Mouse (Mus musculus): ENCODE results near the gene Runx1. TPM values are rescaled to one million over a fixed set of nuclear protein-coding genes. Genes with fewer than 3 reads are reported as not detected.

The Runx1 gene
- polyA plus RNA-seq, 1 experiment = 2.4 TPM

DNA sequence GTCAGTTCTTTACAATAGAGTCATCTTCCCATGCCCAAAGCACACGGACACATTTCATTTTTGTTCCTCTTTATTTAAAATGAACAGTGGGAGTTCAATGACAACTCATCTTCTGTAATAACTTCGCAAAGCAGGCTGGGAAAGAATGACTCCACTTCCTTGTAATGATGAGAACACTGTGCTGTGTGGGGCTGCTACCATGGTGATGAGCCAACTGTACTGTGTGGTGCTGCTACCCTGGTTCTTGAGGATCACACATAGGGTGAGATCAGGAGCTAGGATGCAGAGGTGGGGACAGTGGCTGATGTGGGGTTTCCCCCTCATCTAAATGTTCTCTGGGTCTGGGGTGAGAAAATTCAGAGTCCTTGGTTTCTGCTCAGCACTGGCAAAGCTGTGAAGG is 38.2 kb upstream of the Runx1 start:
- Histone ChIP-seq H3K4me1 (ENCODE audit: control insufficient read depth, insufficient read depth, low read length) (no peaks in the 10 kb centered on the region), H3K27me3 (ENCODE audit: control insufficient read depth, insufficient read depth, low read length, poor library complexity, severe bottlenecking) (no peaks in the 10 kb centered on the region; the same call in 1 of the 2 replicates), H3K9ac (ENCODE audit: low read depth, poor library complexity, severe bottlenecking) (no peak overlapping the region), H3K9me3 (replicated peaks; ENCODE audit: control insufficient read depth, insufficient read depth, low read length, poor library complexity, severe bottlenecking) (no peaks in the 10 kb centered on the region), H3K36me3 (ENCODE audit: control insufficient read depth, insufficient read depth, low read length, poor library complexity, severe bottlenecking) (no peaks in the 10 kb centered on the region), H3K4me3 (ENCODE audit: low read depth, low read length) (no peak overlapping the region), H3K27ac (ENCODE audit: insufficient read depth, low read length) (no peak overlapping the region)
- TF ChIP-seq POLR2A (IDR thresholded peaks at IDR 0.05; ENCODE audit: insufficient read depth, low read length) = no peak
- no peak for TF ChIP-seq CTCF (IDR thresholded peaks at IDR 0.05; ENCODE audit: low read depth, low read length)
- no peak for TF ChIP-seq EP300 (IDR thresholded peaks at IDR 0.05; ENCODE audit: insufficient read depth, low read depth, low read length)

DNA sequence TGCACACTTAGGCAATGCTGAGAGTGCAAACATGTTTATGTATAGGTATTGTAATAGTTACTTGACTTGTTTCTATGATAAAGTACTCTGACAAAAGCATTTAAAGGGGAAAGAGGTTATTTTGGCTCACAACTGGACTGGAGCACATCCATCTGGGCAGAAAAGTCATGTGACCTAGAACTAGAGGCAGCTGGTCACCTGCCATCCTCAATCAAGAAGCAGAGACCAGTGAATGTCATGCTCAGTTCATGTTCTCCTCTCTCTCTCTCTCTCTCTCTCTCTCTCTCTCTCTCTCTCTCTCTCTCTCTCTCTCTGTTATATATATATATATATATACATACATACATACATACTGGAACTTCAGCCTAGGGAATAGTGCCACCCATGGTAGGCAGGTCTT is 37.2 kb upstream of the Runx1 start:
- no peak overlapping the region for H3K27ac ChIP-seq (ENCODE audit: insufficient read depth, low read length)
- TF ChIP-seq EP300 (IDR thresholded peaks at IDR 0.05; ENCODE audit: insufficient read depth, low read depth, low read length) (no peak), CTCF (IDR thresholded peaks at IDR 0.05; ENCODE audit: low read depth, low read length) (no peak), POLR2A (IDR thresholded peaks at IDR 0.05; ENCODE audit: insufficient read depth, low read length) (no peak)
- no peaks in the 10 kb centered on the region; the same call in 1 of the 2 replicates for H3K27me3 ChIP-seq (ENCODE audit: control insufficient read depth, insufficient read depth, low read length, poor library complexity, severe bottlenecking)
- no peak overlapping the region for H3K4me3 ChIP-seq (ENCODE audit: low read depth, low read length)
- no peaks in the 10 kb centered on the region for H3K9me3 ChIP-seq (replicated peaks; ENCODE audit: control insufficient read depth, insufficient read depth, low read length, poor library complexity, severe bottlenecking)
- H3K36me3 ChIP-seq (ENCODE audit: control insufficient read depth, insufficient read depth, low read length, poor library complexity, severe bottlenecking) = no peaks in the 10 kb centered on the region
- no peak overlapping the region for H3K9ac ChIP-seq (ENCODE audit: low read depth, poor library complexity, severe bottlenecking)
- no peaks in the 10 kb centered on the region for H3K4me1 ChIP-seq (ENCODE audit: control insufficient read depth, insufficient read depth, low read length)

DNA sequence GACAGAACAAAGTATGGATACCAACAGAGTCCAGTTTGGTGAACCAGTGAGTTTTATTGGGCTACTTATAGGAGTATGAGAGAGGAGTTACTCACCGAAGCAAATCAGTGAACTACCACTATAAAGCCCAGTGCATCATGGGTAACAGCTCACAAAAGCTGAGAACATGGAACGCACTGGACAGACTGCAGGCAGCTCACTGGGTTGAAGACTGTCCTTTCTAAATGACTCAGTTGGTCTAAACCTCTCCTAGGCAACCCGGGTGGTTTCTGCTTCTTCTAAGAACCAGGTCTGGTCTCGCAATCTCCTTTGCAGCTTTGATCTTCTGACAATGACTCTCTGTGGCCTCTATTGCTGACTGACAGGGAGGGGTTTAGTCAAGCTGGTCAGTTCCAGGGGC is 36.5 kb upstream of the Runx1 start:
- no peak overlapping the region for H3K27ac ChIP-seq (ENCODE audit: insufficient read depth, low read length)
- TF ChIP-seq EP300 (IDR thresholded peaks at IDR 0.05; ENCODE audit: insufficient read depth, low read depth, low read length) = no peak
- no peak for TF ChIP-seq POLR2A (IDR thresholded peaks at IDR 0.05; ENCODE audit: insufficient read depth, low read length)
- no peak for TF ChIP-seq CTCF (IDR thresholded peaks at IDR 0.05; ENCODE audit: low read depth, low read length)
- H3K36me3 ChIP-seq (ENCODE audit: control insufficient read depth, insufficient read depth, low read length, poor library complexity, severe bottlenecking) = no peaks in the 10 kb centered on the region
- no peaks in the 10 kb centered on the region for H3K4me1 ChIP-seq (ENCODE audit: control insufficient read depth, insufficient read depth, low read length)
- H3K9ac ChIP-seq (ENCODE audit: low read depth, poor library complexity, severe bottlenecking) = no peak overlapping the region
- no peaks in the 10 kb centered on the region for H3K9me3 ChIP-seq (replicated peaks; ENCODE audit: control insufficient read depth, insufficient read depth, low read length, poor library complexity, severe bottlenecking)
- no peak overlapping the region for H3K4me3 ChIP-seq (ENCODE audit: low read depth, low read length)
- no peaks in the 10 kb centered on the region; the same call in 1 of the 2 replicates for H3K27me3 ChIP-seq (ENCODE audit: control insufficient read depth, insufficient read depth, low read length, poor library complexity, severe bottlenecking)

DNA sequence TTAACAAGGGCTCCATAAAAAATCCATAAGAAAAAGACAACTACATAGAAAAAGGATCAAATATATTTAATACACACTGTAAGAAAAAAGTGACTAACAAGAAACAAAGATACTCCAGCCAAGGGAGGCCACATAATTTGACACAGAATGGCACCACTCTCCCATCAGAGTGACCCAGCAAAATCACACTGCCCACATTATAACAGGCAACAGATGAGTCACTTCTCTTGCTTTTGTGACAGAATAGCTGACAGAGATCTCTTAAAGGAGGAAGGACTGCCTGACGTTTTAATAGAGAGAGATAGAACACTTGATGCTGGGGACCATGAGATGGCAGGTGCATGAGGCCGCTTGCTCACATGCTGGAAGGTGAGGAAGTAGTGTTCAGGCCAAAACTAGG is 35.6 kb upstream of the Runx1 start:
- H3K27ac ChIP-seq (ENCODE audit: insufficient read depth, low read length) = no peak overlapping the region
- no peaks in the 10 kb centered on the region for H3K9me3 ChIP-seq (replicated peaks; ENCODE audit: control insufficient read depth, insufficient read depth, low read length, poor library complexity, severe bottlenecking)
- TF ChIP-seq POLR2A (IDR thresholded peaks at IDR 0.05; ENCODE audit: insufficient read depth, low read length) (no peak), EP300 (IDR thresholded peaks at IDR 0.05; ENCODE audit: insufficient read depth, low read depth, low read length) (no peak), CTCF (IDR thresholded peaks at IDR 0.05; ENCODE audit: low read depth, low read length) (no peak)

DNA sequence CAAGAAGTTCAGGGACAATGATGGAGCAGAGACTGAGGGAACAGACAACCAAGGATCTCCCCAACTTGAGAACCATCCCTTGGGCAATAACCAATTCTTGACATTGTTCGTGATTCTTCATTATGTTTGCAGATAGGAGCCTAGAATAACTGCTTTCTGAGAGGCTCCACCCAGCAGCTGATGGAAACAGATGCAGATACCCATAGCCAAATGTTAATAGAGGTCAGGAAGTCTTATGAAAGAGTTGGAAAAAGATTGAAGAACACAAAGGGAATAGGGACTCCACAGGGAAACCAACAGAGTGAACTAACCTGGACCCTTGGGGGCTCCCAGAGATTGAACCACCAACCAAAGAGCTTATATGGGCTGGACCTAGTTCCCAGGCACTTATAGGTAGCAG is 34.7 kb upstream of the Runx1 start:
- H3K4me3 ChIP-seq (ENCODE audit: low read depth, low read length) = no peak overlapping the region
- no peak for TF ChIP-seq EP300 (IDR thresholded peaks at IDR 0.05; ENCODE audit: insufficient read depth, low read depth, low read length)
- H3K36me3 ChIP-seq (ENCODE audit: control insufficient read depth, insufficient read depth, low read length, poor library complexity, severe bottlenecking) = no peaks in the 10 kb centered on the region
- no peaks in the 10 kb centered on the region for H3K4me1 ChIP-seq (ENCODE audit: control insufficient read depth, insufficient read depth, low read length)
- no peaks in the 10 kb centered on the region for H3K9me3 ChIP-seq (replicated peaks; ENCODE audit: control insufficient read depth, insufficient read depth, low read length, poor library complexity, severe bottlenecking)
- no peak overlapping the region for H3K27ac ChIP-seq (ENCODE audit: insufficient read depth, low read length)
- H3K27me3 ChIP-seq (ENCODE audit: control insufficient read depth, insufficient read depth, low read length, poor library complexity, severe bottlenecking) = no peaks in the 10 kb centered on the region; the same call in 1 of the 2 replicates
- H3K9ac ChIP-seq (ENCODE audit: low read depth, poor library complexity, severe bottlenecking) = no peak overlapping the region

More for the DNA sequence above, 35.6 kb upstream of the Runx1 start:
- Histone ChIP-seq H3K36me3 (ENCODE audit: control insufficient read depth, insufficient read depth, low read length, poor library complexity, severe bottlenecking) (no peaks in the 10 kb centered on the region), H3K4me3 (ENCODE audit: low read depth, low read length) (no peak overlapping the region), H3K4me1 (ENCODE audit: control insufficient read depth, insufficient read depth, low read length) (no peaks in the 10 kb centered on the region), H3K27me3 (ENCODE audit: control insufficient read depth, insufficient read depth, low read length, poor library complexity, severe bottlenecking) (no peaks in the 10 kb centered on the region; the same call in 1 of the 2 replicates), H3K9ac (ENCODE audit: low read depth, poor library complexity, severe bottlenecking) (no peak overlapping the region)

DNA sequence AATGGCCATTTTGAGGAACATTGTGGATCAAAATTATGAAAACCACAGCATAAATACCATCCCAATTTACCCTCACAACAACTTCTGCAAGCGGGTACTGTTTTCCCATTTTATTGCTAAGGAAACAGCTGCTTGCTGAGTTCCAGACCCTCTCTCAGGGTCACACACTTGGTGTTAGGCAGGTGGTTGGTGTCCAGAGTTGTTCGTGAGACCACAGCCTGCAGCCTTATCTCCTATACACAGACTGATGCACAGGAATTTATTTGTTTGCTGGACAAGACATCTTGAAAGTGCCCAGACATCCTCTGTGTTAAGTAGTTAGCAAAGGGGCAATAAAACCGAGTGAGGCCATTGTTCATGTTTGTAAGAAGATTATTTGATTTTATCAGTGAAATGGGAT is 30.8 kb upstream of the Runx1 start:
- no peaks in the 10 kb centered on the region for H3K27me3 ChIP-seq (ENCODE audit: control insufficient read depth, insufficient read depth, low read length, poor library complexity, severe bottlenecking)
- H3K36me3 ChIP-seq (ENCODE audit: control insufficient read depth, insufficient read depth, low read length, poor library complexity, severe bottlenecking) = no peaks in the 10 kb centered on the region
- no peak overlapping the region for H3K27ac ChIP-seq (ENCODE audit: insufficient read depth, low read length)
- no peaks in the 10 kb centered on the region for H3K4me1 ChIP-seq (ENCODE audit: control insufficient read depth, insufficient read depth, low read length)
- no peak overlapping the region for H3K4me3 ChIP-seq (ENCODE audit: low read depth, low read length)
- no peaks in the 10 kb centered on the region for H3K9me3 ChIP-seq (replicated peaks; ENCODE audit: control insufficient read depth, insufficient read depth, low read length, poor library complexity, severe bottlenecking)
- no peak for TF ChIP-seq CTCF (IDR thresholded peaks at IDR 0.05; ENCODE audit: low read depth, low read length)
- TF ChIP-seq EP300 (IDR thresholded peaks at IDR 0.05; ENCODE audit: insufficient read depth, low read depth, low read length) = no peak
- TF ChIP-seq POLR2A (IDR thresholded peaks at IDR 0.05; ENCODE audit: insufficient read depth, low read length) = no peak
- no peak overlapping the region for H3K9ac ChIP-seq (ENCODE audit: low read depth, poor library complexity, severe bottlenecking)
